Mouse (Mus musculus) inflammation-experienced regulatory T-cells, adult 16 weeks (primary cell): ENCODE results near the gene Sav1. TPM values are rescaled to one million over a fixed set of nuclear protein-coding genes. Genes with fewer than 3 reads are reported as not detected.

Experiments
- polyA plus RNA-seq: library from polyadenylated mRNA; unstranded; fragments of 100-300 nt; shearing (Covaris generic); gene quantifications from one replicate; pipeline ENCODE4 v1.2.1, GENCODE M21; 2017

The Sav1 gene
- polyA plus RNA-seq: 1.3 TPM

GRCm38 (mm10) chr12:69986786-69987497 lies at the start of gene Sav1:
Sav1 (minus strand) TSS chr12:69987002.

Other genes starting within 250 kb of the Sav1 start
- gene Cdkl1, start 195.7 kb downstream of the Sav1 start, polyA plus RNA-seq: not detected
- 0.24 TPM for gene Atl1, start 94.4 kb downstream of the Sav1 start, polyA plus RNA-seq
- 3.0 TPM for gene Map4k5, start 93.8 kb downstream of the Sav1 start, polyA plus RNA-seq
- gene Nin, start 126.7 kb upstream of the Sav1 start, polyA plus RNA-seq: 28.5 TPM
- gene Abhd12b, start 167.1 kb upstream of the Sav1 start, polyA plus RNA-seq: 0.90 TPM
- gene Pygl, start 244.5 kb upstream of the Sav1 start, polyA plus RNA-seq: 1.6 TPM